ENCODE assay signal across 10 mouse cellular contexts in genomic region chr1:134122195-134122594, GRCm38 (mm10). TPM values are rescaled to one million over a fixed set of nuclear protein-coding genes. Genes with fewer than 3 reads are reported as not detected.
DNase-seq lines count a peak whose midpoint lies in the region; ATAC-seq and TF ChIP-seq lines count a peak whose summit lies in the region.
"Had no signal": no experiment of that assay in that cellular context is flagged by ENCODE, and none has a peak within 500 bp of the region (broad histone marks: within the 10 kb centered on the region; RNA-seq: fewer than 3 reads in every experiment).

No protein-coding gene starts in this region.

- ATAC-seq in hindbrain, embryonic 11.5 days (ENCODE audit: low FRiP score), result no peak
- no peak for ATAC-seq in hindbrain, embryonic 16.5 days
- ATAC-seq in hematopoietic stem cell, adult 5-6 weeks (replicated peaks in 1 of 2; ENCODE audit: insufficient read depth in 1 of 2, low FRiP score in 2 of 2, low TSS enrichment in 1 of 2, low read depth in 1 of 2, poor library complexity in 2 of 2, severe bottlenecking in 2 of 2), result peak; percentile 46 to 51; a peak in 1 of 4 replicates

- peak; percentile 63 for DNase-seq in hindbrain, embryonic 11.5 days (ENCODE audit: low spot score)
- DNase-seq in 3T3-L1 (ENCODE audit: low read depth, low spot score) (peak; percentile 65), ES-E14 (ENCODE audit: low read depth, low spot score) (peak; percentile 30)
- DNase-seq in thymus, postnatal 4 days, result peak; percentile 68
- DNase-seq in yolk sac, embryonic 10.5 days (ENCODE audit: low spot score), result no peak
- DNase-seq in right cerebral cortex, adult 2 months (ENCODE audit: low spot score in 2 of 2), result no peak

- no peaks in the 10 kb centered on the region for H3K9me3 ChIP-seq in hindbrain, embryonic 11.5 days (ENCODE audit: control insufficient read depth, low read length)
- H3K9me3 ChIP-seq in hindbrain, embryonic 16.5 days (ENCODE audit: control insufficient read depth, low read length), result no peaks in the 10 kb centered on the region
- no peaks in the 10 kb centered on the region for H3K9me3 ChIP-seq in ES-E14 (ENCODE audit: control insufficient read depth, insufficient read depth, low read depth, low read length)
- H3K9me3 ChIP-seq: embryonic facial prominence, embryonic 13.5 days; limb, embryonic 15.5 days had no signal

- H3K27ac ChIP-seq in hindbrain, embryonic 11.5 days (ENCODE audit: low read depth, low read length), result no peak overlapping the region
- no peak overlapping the region for H3K27ac ChIP-seq in hindbrain, embryonic 16.5 days (ENCODE audit: low read depth, low read length)
- H3K27ac ChIP-seq in ES-E14 (ENCODE audit: insufficient read depth, low read depth, low read length, poor library complexity, severe bottlenecking), result no peak overlapping the region
- H3K27ac ChIP-seq: embryonic facial prominence, embryonic 13.5 days; limb, embryonic 15.5 days had no signal

- in situ Hi-C loops in ES-E14 (cut with MboI; ENCODE audit: low sequenced_read_pairs in 2 of 2, unreplicated experiment in 2 of 2), result no loop called here

- no peaks in the 10 kb centered on the region for H3K27me3 ChIP-seq in hindbrain, embryonic 11.5 days (ENCODE audit: control insufficient read depth, insufficient read depth, low read length)
- H3K27me3 ChIP-seq in hindbrain, embryonic 16.5 days (replicated peaks; ENCODE audit: control insufficient read depth, insufficient read depth, low read length), result no peaks in the 10 kb centered on the region
- H3K27me3 ChIP-seq: embryonic facial prominence, embryonic 13.5 days; limb, embryonic 15.5 days had no signal

- no peaks in the 10 kb centered on the region for H3K4me1 ChIP-seq in hindbrain, embryonic 11.5 days (replicated peaks; ENCODE audit: control insufficient read depth, insufficient read depth, low read length)
- H3K4me1 ChIP-seq in hindbrain, embryonic 16.5 days (ENCODE audit: control insufficient read depth, insufficient read depth, low read depth, low read length), result no peaks in the 10 kb centered on the region; the same call in 1 of the 2 replicates
- no peaks in the 10 kb centered on the region for H3K4me1 ChIP-seq in ES-E14 (ENCODE audit: control insufficient read depth in 2 of 2, insufficient read depth in 2 of 2, low read length in 2 of 2, poor library complexity in 1 of 2)
- H3K4me1 ChIP-seq: embryonic facial prominence, embryonic 13.5 days; limb, embryonic 15.5 days had no signal

- no peaks in the 10 kb centered on the region for H3K36me3 ChIP-seq in hindbrain, embryonic 11.5 days (ENCODE audit: control insufficient read depth, insufficient read depth, low read length)
- no peaks in the 10 kb centered on the region for H3K36me3 ChIP-seq in hindbrain, embryonic 16.5 days (ENCODE audit: control insufficient read depth, insufficient read depth, low read length)
- no peaks in the 10 kb centered on the region for H3K36me3 ChIP-seq in ES-E14 (ENCODE audit: control insufficient read depth, insufficient read depth, low read length, poor library complexity, severe bottlenecking)
- H3K36me3 ChIP-seq: embryonic facial prominence, embryonic 13.5 days; limb, embryonic 15.5 days had no signal

- WGBS in hindbrain, embryonic 11.5 days, result 57% methylated on average over 9 of the region's 9 CpGs
- WGBS in hindbrain, embryonic 16.5 days, result 58% methylated on average over 9 of the region's 9 CpGs

- no peak overlapping the region for H3K4me3 ChIP-seq in hindbrain, embryonic 11.5 days (ENCODE audit: low read depth, low read length)
- no peak overlapping the region for H3K4me3 ChIP-seq in hindbrain, embryonic 16.5 days (ENCODE audit: low read length)
- no peak overlapping the region for H3K4me3 ChIP-seq in ES-E14 (ENCODE audit: insufficient read depth in 1 of 2, low read depth in 1 of 2, low read length in 2 of 2, poor library complexity in 1 of 2, severe bottlenecking in 1 of 2)
- H3K4me3 ChIP-seq: embryonic facial prominence, embryonic 13.5 days; limb, embryonic 15.5 days had no signal

- H3K9ac ChIP-seq in hindbrain, embryonic 11.5 days (ENCODE audit: low read depth, low read length), result no peak overlapping the region
- H3K9ac ChIP-seq in hindbrain, embryonic 16.5 days (ENCODE audit: low read depth, low read length), result no peak overlapping the region
- H3K9ac ChIP-seq in ES-E14 (ENCODE audit: insufficient read depth, low read depth, low read length, poor library complexity, severe bottlenecking), result no peak overlapping the region
- H3K9ac ChIP-seq: embryonic facial prominence, embryonic 13.5 days; limb, embryonic 15.5 days had no signal

- no peak overlapping the region for H3K4me2 ChIP-seq in hindbrain, embryonic 11.5 days (replicated peaks; ENCODE audit: low read depth, low read length)
- H3K4me2 ChIP-seq in hindbrain, embryonic 16.5 days (ENCODE audit: low read length), result no peak overlapping the region
- H3K4me2 ChIP-seq: embryonic facial prominence, embryonic 13.5 days; limb, embryonic 15.5 days had no signal

TF ChIP-seq in ES-E14, 5 proteins besides CTCF, POLR2A, EP300 and RAD21:
- peak; percentile 35; the same call in 1 of the 2 replicates for TF ChIP-seq ZC3H11A (IDR thresholded peaks at IDR 0.05; ENCODE audit: borderline replicate concordance, low read depth, low read length)
- TF ChIP-seq HCFC1 (IDR thresholded peaks at IDR 0.05; ENCODE audit: borderline replicate concordance, insufficient read depth, low read length), result no peak
- no peak for TF ChIP-seq CHD2 (IDR thresholded peaks at IDR 0.05; ENCODE audit: low read depth, low read length)
- no peak for TF ChIP-seq ZNF384 (IDR thresholded peaks at IDR 0.05; ENCODE audit: low read depth, low read length)

RNA-seq across cellular contexts. Expression of gene Chit1, which starts 11.2 kb away (rescaled TPM):
- polyA plus RNA-seq in hindbrain, embryonic 11.5 days (2014; fragmentation: Nextera tagmentation; extraction: Ambion mirVana), result not detected in 2 replicates
- polyA plus RNA-seq in hindbrain, embryonic 16.5 days (2015; fragmentation: Nextera tagmentation; extraction: Ambion mirVana), result 0.15 and 0.73 TPM in 2 replicates
- 0.13 and 0.32 TPM in 2 replicates for total RNA-seq in ES-E14 (2012; rRNA removed)
- total RNA-seq in hematopoietic stem cell, adult 5-6 weeks (2017), result 0.25 TPM in 1 of 2 replicates, not detected in the other
- polyA plus RNA-seq: embryonic facial prominence, embryonic 13.5 days had no signal

RNA-seq across cellular contexts. Expression of gene Btg2, which starts 43.3 kb away (rescaled TPM):
- polyA plus RNA-seq in hindbrain, embryonic 11.5 days (2014; fragmentation: Nextera tagmentation; extraction: Ambion mirVana), result 107 and 108 TPM in 2 replicates
- polyA plus RNA-seq in hindbrain, embryonic 16.5 days (2015; fragmentation: Nextera tagmentation; extraction: Ambion mirVana), result 28.0 and 28.5 TPM in 2 replicates
- 40.2 and 47.5 TPM in 2 replicates for total RNA-seq in ES-E14 (2012; rRNA removed)
- 141 and 174 TPM in 2 replicates for total RNA-seq in hematopoietic stem cell, adult 5-6 weeks (2017)

RNA-seq across cellular contexts. Expression of gene Chil1, which starts 59.8 kb away (rescaled TPM):
- 1.1 and 2.0 TPM in 2 replicates for polyA plus RNA-seq in hindbrain, embryonic 11.5 days (2014; fragmentation: Nextera tagmentation; extraction: Ambion mirVana)
- 2.7 and 3.9 TPM in 2 replicates for polyA plus RNA-seq in hindbrain, embryonic 16.5 days (2015; fragmentation: Nextera tagmentation; extraction: Ambion mirVana)
- total RNA-seq in ES-E14 (2012; rRNA removed), result 0.98 and 1.4 TPM in 2 replicates
- 16.0 and 55.2 TPM in 2 replicates for total RNA-seq in hematopoietic stem cell, adult 5-6 weeks (2017)

Comparison
In these comparisons a context has a peak if more than half of its experiments do, and no peak if none do; other contexts are left out.
1. ATAC-seq: peak in hematopoietic stem cell, adult 5-6 weeks (2 of 2); none in hindbrain, embryonic 11.5 days (single experiment) and hindbrain, embryonic 16.5 days (single experiment).
2. DNase-seq: peak in hindbrain, embryonic 11.5 days (single experiment), 3T3-L1 (single experiment), ES-E14 (single experiment) and thymus, postnatal 4 days (single experiment); none in yolk sac, embryonic 10.5 days (single experiment) and right cerebral cortex, adult 2 months (0 of 2).